Mouse (Mus musculus): ENCODE data around the gene As3mt. TPM values are rescaled to one million over a fixed set of nuclear protein-coding genes. Genes with fewer than 3 reads are reported as not detected.

As3mt gene
- polyA plus RNA-seq, 1 experiment = 2.9 TPM

GRCm38 (mm10) chr19:46696482-46696881 is 10.8 kb upstream of the As3mt start:
- no peak overlapping the region for H3K4me3 ChIP-seq (ENCODE audit: low read depth, low read length)
- no peaks in the 10 kb centered on the region for H3K36me3 ChIP-seq (ENCODE audit: control insufficient read depth, insufficient read depth, low read length, poor library complexity, severe bottlenecking)
- no peaks in the 10 kb centered on the region for H3K9me3 ChIP-seq (replicated peaks; ENCODE audit: control insufficient read depth, insufficient read depth, low read length, poor library complexity, severe bottlenecking)
- no peak overlapping the region for H3K9ac ChIP-seq (ENCODE audit: low read depth, poor library complexity, severe bottlenecking)
- peaks cover 3% of the 10 kb centered on the region for H3K4me1 ChIP-seq (ENCODE audit: control insufficient read depth, insufficient read depth, low read length)
- no peaks in the 10 kb centered on the region for H3K27me3 ChIP-seq (ENCODE audit: control insufficient read depth, insufficient read depth, low read length, poor library complexity, severe bottlenecking)
- no peak for TF ChIP-seq CTCF (IDR thresholded peaks at IDR 0.05; ENCODE audit: low read depth, low read length)
- TF ChIP-seq EP300 (IDR thresholded peaks at IDR 0.05; ENCODE audit: insufficient read depth, low read depth, low read length) = no peak
- no peak for TF ChIP-seq POLR2A (IDR thresholded peaks at IDR 0.05; ENCODE audit: insufficient read depth, low read length)
- H3K27ac ChIP-seq (ENCODE audit: insufficient read depth, low read length) = no peak overlapping the region

- H3K9me3 ChIP-seq (replicated peaks; ENCODE audit: control insufficient read depth, insufficient read depth, low read length, poor library complexity, severe bottlenecking) = no peaks in the 10 kb centered on the region
- no peak overlapping the region for H3K9ac ChIP-seq (ENCODE audit: low read depth, poor library complexity, severe bottlenecking)
- no peak overlapping the region for H3K27ac ChIP-seq (ENCODE audit: insufficient read depth, low read length)
- H3K36me3 ChIP-seq (ENCODE audit: control insufficient read depth, insufficient read depth, low read length, poor library complexity, severe bottlenecking) = no peaks in the 10 kb centered on the region
- TF ChIP-seq EP300 (IDR thresholded peaks at IDR 0.05; ENCODE audit: insufficient read depth, low read depth, low read length) (no peak), POLR2A (IDR thresholded peaks at IDR 0.05; ENCODE audit: insufficient read depth, low read length) (no peak), CTCF (IDR thresholded peaks at IDR 0.05; ENCODE audit: low read depth, low read length) (no peak)
- H3K4me1 ChIP-seq (ENCODE audit: control insufficient read depth, insufficient read depth, low read length) = peaks cover 3% of the 10 kb centered on the region
- no peak overlapping the region for H3K4me3 ChIP-seq (ENCODE audit: low read depth, low read length)
- no peaks in the 10 kb centered on the region for H3K27me3 ChIP-seq (ENCODE audit: control insufficient read depth, insufficient read depth, low read length, poor library complexity, severe bottlenecking)
Measured at GRCm38 (mm10) chr19:46696943-46697342, 10.3 kb upstream of the As3mt start.

- Histone ChIP-seq H3K9ac (ENCODE audit: low read depth, poor library complexity, severe bottlenecking) (0 out of 2 replicates have a peak overlapping the region, but pooled peaks have one; percentile 13), H3K27ac (ENCODE audit: insufficient read depth, low read length) (no peak overlapping the region), H3K4me1 (ENCODE audit: control insufficient read depth, insufficient read depth, low read length) (peaks cover 3% of the 10 kb centered on the region), H3K27me3 (ENCODE audit: control insufficient read depth, insufficient read depth, low read length, poor library complexity, severe bottlenecking) (no peaks in the 10 kb centered on the region), H3K36me3 (ENCODE audit: control insufficient read depth, insufficient read depth, low read length, poor library complexity, severe bottlenecking) (no peaks in the 10 kb centered on the region), H3K4me3 (ENCODE audit: low read depth, low read length) (peak overlapping the region; percentile 4; the same call in 1 of the 2 replicates), H3K9me3 (replicated peaks; ENCODE audit: control insufficient read depth, insufficient read depth, low read length, poor library complexity, severe bottlenecking) (no peaks in the 10 kb centered on the region)
- TF ChIP-seq EP300 (IDR thresholded peaks at IDR 0.05; ENCODE audit: insufficient read depth, low read depth, low read length) (no peak), CTCF (IDR thresholded peaks at IDR 0.05; ENCODE audit: low read depth, low read length) (no peak), POLR2A (IDR thresholded peaks at IDR 0.05; ENCODE audit: insufficient read depth, low read length) (no peak)
Measured at GRCm38 (mm10) chr19:46697840-46698517, 9.3 kb upstream of the As3mt start.

- no peaks in the 10 kb centered on the region for H3K9me3 ChIP-seq (replicated peaks; ENCODE audit: control insufficient read depth, insufficient read depth, low read length, poor library complexity, severe bottlenecking)
- H3K4me3 ChIP-seq (ENCODE audit: low read depth, low read length) = no peak overlapping the region
- no peak for TF ChIP-seq EP300 (IDR thresholded peaks at IDR 0.05; ENCODE audit: insufficient read depth, low read depth, low read length)
- TF ChIP-seq CTCF (IDR thresholded peaks at IDR 0.05; ENCODE audit: low read depth, low read length) = no peak
- no peak for TF ChIP-seq POLR2A (IDR thresholded peaks at IDR 0.05; ENCODE audit: insufficient read depth, low read length)
- H3K36me3 ChIP-seq (ENCODE audit: control insufficient read depth, insufficient read depth, low read length, poor library complexity, severe bottlenecking) = no peaks in the 10 kb centered on the region
- H3K9ac ChIP-seq (ENCODE audit: low read depth, poor library complexity, severe bottlenecking) = no peak overlapping the region
- peak overlapping the region; percentile 20; the same call in 1 of the 2 replicates for H3K27ac ChIP-seq (ENCODE audit: insufficient read depth, low read length)
- no peaks in the 10 kb centered on the region for H3K27me3 ChIP-seq (ENCODE audit: control insufficient read depth, insufficient read depth, low read length, poor library complexity, severe bottlenecking)
- H3K4me1 ChIP-seq (ENCODE audit: control insufficient read depth, insufficient read depth, low read length) = peaks cover 3% of the 10 kb centered on the region
Measured at GRCm38 (mm10) chr19:46699011-46699481, 8.2 kb upstream of the As3mt start.

DNA sequence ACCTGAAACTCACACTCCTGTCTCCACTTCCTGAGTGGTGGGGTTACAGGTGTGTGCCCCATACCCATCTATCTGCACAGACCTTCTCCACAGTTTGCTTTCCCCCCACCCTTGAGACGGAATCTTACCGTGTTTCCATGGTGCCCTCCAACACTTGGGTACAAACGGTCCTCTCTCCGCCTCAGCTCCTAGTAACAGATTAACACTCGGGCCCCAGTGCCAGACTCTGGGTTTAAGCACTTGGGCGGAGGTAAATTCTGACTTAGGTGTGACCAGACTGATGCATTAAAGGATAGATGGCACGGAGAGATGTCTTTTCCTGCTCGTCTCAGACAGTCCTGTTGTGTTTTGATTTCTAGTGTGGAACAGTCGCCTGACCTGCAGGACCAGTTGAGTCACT is 6.1 kb upstream of the As3mt start:
- TF ChIP-seq POLR2A (IDR thresholded peaks at IDR 0.05; ENCODE audit: insufficient read depth, low read length) (no peak), CTCF (IDR thresholded peaks at IDR 0.05; ENCODE audit: low read depth, low read length) (no peak), EP300 (IDR thresholded peaks at IDR 0.05; ENCODE audit: insufficient read depth, low read depth, low read length) (no peak)
- Histone ChIP-seq H3K27ac (ENCODE audit: insufficient read depth, low read length) (no peak overlapping the region), H3K4me1 (ENCODE audit: control insufficient read depth, insufficient read depth, low read length) (peaks cover 3% of the 10 kb centered on the region), H3K9me3 (replicated peaks; ENCODE audit: control insufficient read depth, insufficient read depth, low read length, poor library complexity, severe bottlenecking) (no peaks in the 10 kb centered on the region), H3K9ac (ENCODE audit: low read depth, poor library complexity, severe bottlenecking) (no peak overlapping the region), H3K36me3 (ENCODE audit: control insufficient read depth, insufficient read depth, low read length, poor library complexity, severe bottlenecking) (no peaks in the 10 kb centered on the region), H3K4me3 (ENCODE audit: low read depth, low read length) (no peak overlapping the region), H3K27me3 (ENCODE audit: control insufficient read depth, insufficient read depth, low read length, poor library complexity, severe bottlenecking) (no peaks in the 10 kb centered on the region)

- Histone ChIP-seq H3K9me3 (replicated peaks; ENCODE audit: control insufficient read depth, insufficient read depth, low read length, poor library complexity, severe bottlenecking) (no peaks in the 10 kb centered on the region), H3K27ac (ENCODE audit: insufficient read depth, low read length) (no peak overlapping the region), H3K4me1 (ENCODE audit: control insufficient read depth, insufficient read depth, low read length) (peaks cover 2% of the 10 kb centered on the region), H3K9ac (ENCODE audit: low read depth, poor library complexity, severe bottlenecking) (no peak overlapping the region), H3K4me3 (ENCODE audit: low read depth, low read length) (no peak overlapping the region), H3K36me3 (ENCODE audit: control insufficient read depth, insufficient read depth, low read length, poor library complexity, severe bottlenecking) (no peaks in the 10 kb centered on the region), H3K27me3 (ENCODE audit: control insufficient read depth, insufficient read depth, low read length, poor library complexity, severe bottlenecking) (no peaks in the 10 kb centered on the region)
- TF ChIP-seq CTCF (IDR thresholded peaks at IDR 0.05; ENCODE audit: low read depth, low read length) (no peak), POLR2A (IDR thresholded peaks at IDR 0.05; ENCODE audit: insufficient read depth, low read length) (no peak), EP300 (IDR thresholded peaks at IDR 0.05; ENCODE audit: insufficient read depth, low read depth, low read length) (no peak)
Measured at GRCm38 (mm10) chr19:46705779-46706495, 1.3 kb upstream of the As3mt start.
